Mouse (Mus musculus) spleen, adult 2 months (tissue): ENCODE measurements around the gene Gm42715. TPM values are rescaled to one million over a fixed set of nuclear protein-coding genes. Genes with fewer than 3 reads are reported as not detected.
A peak's percentile ranks its signal among the peaks of the same experiment; 100 is the strongest.
"Not testable (repeated sequence)": the region's sequence is repeated elsewhere in the genome, so short reads cannot be mapped to it uniquely, and the experiment has no call there.

ENCODE experiments used
- DNase-seq, 2 experiments: peaks; one replicate each; pipeline versions ENCODE4 v3.0.0 to v3.0.0-alpha.2; 2012 to 2021; ENCODE audit warnings: low spot score in 2 of 2, low read depth in 1 of 2
- H3K27ac ChIP-seq: fragments of 200-500 bp; 2 replicates; pipeline ENCODE4 v1.5.1; 2012; ENCODE audit warnings: low read length, inconsistent platforms; ENCODE audit not compliant: insufficient read depth
- H3K27me3 ChIP-seq: fragments of 200-500 bp; 2 replicates; pipeline ENCODE4 v1.6.1; 2012; ENCODE audit warnings: mild to moderate bottlenecking, moderate library complexity, low read length, inconsistent platforms; ENCODE audit not compliant: control insufficient read depth, insufficient read depth
- H3K36me3 ChIP-seq: fragments of 200-500 bp; 2 replicates; pipeline ENCODE4 v1.6.1; 2012; ENCODE audit warnings: mild to moderate bottlenecking, low read length, inconsistent platforms; ENCODE audit not compliant: control insufficient read depth, insufficient read depth
- H3K4me1 ChIP-seq: fragments of 200-500 bp; 2 replicates; pipeline ENCODE4 v1.6.1; 2011; ENCODE audit warnings: inconsistent platforms; ENCODE audit not compliant: control insufficient read depth, insufficient read depth, insufficient read length
- H3K4me3 ChIP-seq: fragments of 200-500 bp; 2 replicates; pipeline ENCODE4 v1.5.1; 2011; ENCODE audit warnings: mild to moderate bottlenecking, inconsistent platforms; ENCODE audit not compliant: insufficient read depth, insufficient read length; ENCODE audit errors: extremely low read depth
- CTCF ChIP-seq: fragments of 200-500 bp; IDR thresholded peaks from 2 replicates; pipeline ENCODE4 v1.5.1; 2011; ENCODE audit warnings: mild to moderate bottlenecking, inconsistent platforms; ENCODE audit not compliant: insufficient read depth, insufficient read length, insufficient replicate concordance; ENCODE audit errors: extremely low read depth
- POLR2A ChIP-seq: fragments of 200-500 bp; IDR thresholded peaks from 2 replicates; pipeline ENCODE4 v1.6.1; 2011; ENCODE audit warnings: low read depth, low read length, inconsistent platforms
- WGBS: fragments of 180-500 bp; shearing (Covaris S2); methylation state at CpG from one replicate; pipeline ENCODE4 v1.1.7; 2018; 5-methylcytosine and 5-hydroxymethylcytosine counted together
- polyA plus RNA-seq: library from polyadenylated mRNA; depleted of rRNA; stranded (reverse); fragments of >200 nt; gene quantifications from 2 replicates; pipeline ENCODE4 v1.2.3, GENCODE M21; 2012

Gm42715 gene
- polyA plus RNA-seq, 1 experiment = 14.6 TPM

GRCm38 (mm10) chr7:127497382-127497781 is 22.0 kb upstream of the Gm42715 start:
- TF ChIP-seq CTCF (no peak), POLR2A (no peak)
- no peaks in the 10 kb centered on the region for H3K4me1 ChIP-seq
- H3K36me3 ChIP-seq = no peaks in the 10 kb centered on the region
- WGBS = 89% methylated on average over 2 of the region's 2 CpGs
- H3K27ac ChIP-seq = no peak overlapping the region
- no peak for DNase-seq
- H3K27me3 ChIP-seq = no peaks in the 10 kb centered on the region
- no peak overlapping the region for H3K4me3 ChIP-seq

GRCm38 (mm10) chr7:127498407-127498806 is 21.0 kb upstream of the Gm42715 start:
- DNase-seq = peak in 1 of 2 experiments; percentile 59
- no peak for TF ChIP-seq POLR2A
- TF ChIP-seq CTCF = peak; percentile 44; the same call in 1 of the 2 replicates
- Histone ChIP-seq H3K27me3 (no peaks in the 10 kb centered on the region), H3K4me3 (no peak overlapping the region), H3K4me1 (no peaks in the 10 kb centered on the region), H3K27ac (no peak overlapping the region), H3K36me3 (peaks cover 2% of the 10 kb centered on the region)
- WGBS = 42% methylated on average over 3 of the region's 3 CpGs

DNA sequence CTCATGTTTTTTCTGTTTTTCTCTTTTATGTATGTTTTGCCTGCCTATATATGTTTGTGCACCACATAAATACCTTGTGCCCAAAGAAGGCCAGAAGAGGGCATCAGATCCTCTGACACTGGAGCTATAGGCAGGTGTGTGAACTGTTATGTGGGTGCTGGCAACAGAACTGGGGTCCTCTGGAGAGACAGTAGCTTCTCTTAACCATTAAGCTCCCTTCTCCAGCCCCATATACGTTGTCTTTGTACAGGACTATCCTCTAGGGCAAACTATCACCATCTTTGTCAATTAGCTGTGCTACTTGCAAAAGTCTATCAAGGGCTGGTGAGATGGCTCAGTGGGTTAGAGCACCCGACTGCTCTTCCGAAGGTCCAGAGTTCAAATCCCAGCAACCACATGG is 11.1 kb upstream of the Gm42715 start:
- WGBS = 96% methylated on average over 3 of the region's 3 CpGs
- no peak for TF ChIP-seq CTCF
- no peak for TF ChIP-seq POLR2A
- no peaks in the 10 kb centered on the region; the same call in 1 of the 2 replicates for H3K4me1 ChIP-seq

GRCm38 (mm10) chr7:127509830-127510229 is 9.6 kb upstream of the Gm42715 start:
- H3K36me3 ChIP-seq, H3K4me3 ChIP-seq, DNase-seq, H3K4me1 ChIP-seq, H3K27me3 ChIP-seq, H3K27ac ChIP-seq: not testable (repeated sequence)
- 94% methylated on average over 4 of the region's 4 CpGs for WGBS

More for the DNA sequence above, 11.1 kb upstream of the Gm42715 start:
- Histone ChIP-seq H3K4me3 (no peak overlapping the region), H3K36me3 (peaks cover under 1% of the 10 kb centered on the region; the same call in 1 of the 2 replicates), H3K27me3 (no peaks in the 10 kb centered on the region), H3K27ac (no peak overlapping the region)
- no peak for DNase-seq

- no peak overlapping the region for H3K4me3 ChIP-seq
- TF ChIP-seq CTCF (no peak), POLR2A (no peak)
- H3K27ac ChIP-seq = no peak overlapping the region
- DNase-seq = no peak
- H3K36me3 ChIP-seq = peaks cover 7% of the 10 kb centered on the region
- WGBS = 53% methylated on average over 8 of the region's 8 CpGs
- H3K4me1 ChIP-seq = no peaks in the 10 kb centered on the region; the same call in 1 of the 2 replicates
- no peaks in the 10 kb centered on the region for H3K27me3 ChIP-seq
Measured at GRCm38 (mm10) chr7:127511241-127511640, 8.1 kb upstream of the Gm42715 start.

GRCm38 (mm10) chr7:127511808-127512230 is 7.6 kb upstream of the Gm42715 start, which contains the start of gene Srcap:
Gene Srcap, plus strand, starts transcription at chr7:127511983.
- peak; percentile 94 to 96 for DNase-seq
- Histone ChIP-seq H3K4me1 (no peaks in the 10 kb centered on the region; the same call in 1 of the 2 replicates), H3K27ac (peak within 1 kb of the TSS; percentile 99), H3K4me3 (peak within 1 kb of the TSS; percentile 88), H3K36me3 (peaks cover 9% of the 10 kb centered on the region), H3K27me3 (no peaks in the 10 kb centered on the region)
- under 1% methylated on average over 37 of the region's 37 CpGs for WGBS
- peak; percentile 82 for TF ChIP-seq POLR2A
- no peak for TF ChIP-seq CTCF

DNA sequence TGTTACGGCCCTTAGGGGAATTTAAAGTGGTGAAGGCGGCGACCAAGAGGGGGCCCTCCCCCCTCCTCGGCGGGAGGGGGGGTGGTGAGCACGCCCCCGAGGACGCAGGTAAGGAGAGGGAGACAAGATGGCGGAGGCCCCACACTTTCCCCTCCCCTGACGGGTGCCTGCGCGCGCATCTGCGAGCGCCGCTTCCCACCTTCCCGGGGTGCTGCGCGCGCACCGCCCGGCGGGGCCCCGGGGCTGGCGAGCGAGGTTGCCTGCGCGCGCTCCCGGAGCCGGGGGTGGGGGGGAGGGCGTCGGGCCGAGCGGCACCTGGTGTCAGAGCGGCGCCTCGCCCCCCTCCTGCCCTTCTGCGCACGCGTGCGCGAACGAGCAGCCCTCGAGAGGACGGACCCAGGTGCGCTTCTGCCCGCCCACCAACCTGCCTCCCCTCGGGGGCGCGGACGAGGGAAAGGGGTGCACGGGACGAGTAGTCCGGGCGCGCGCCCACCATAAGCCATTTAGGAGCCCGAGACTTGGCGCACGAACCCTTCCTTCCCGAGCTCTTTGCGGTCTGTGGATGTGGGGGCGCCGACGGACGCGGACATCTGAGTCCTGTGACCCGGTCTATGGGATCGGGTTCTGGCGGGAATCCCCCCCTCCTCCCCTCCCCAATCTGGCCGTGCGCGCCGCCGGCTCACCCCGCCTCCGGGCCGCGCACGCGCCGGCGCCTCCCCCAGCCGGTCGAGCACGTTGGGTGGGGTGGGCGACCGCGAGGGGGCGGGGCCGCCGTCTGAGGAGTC is 7.0 kb upstream of the Gm42715 start:
- Histone ChIP-seq H3K4me1 (no peaks in the 10 kb centered on the region; the same call in 1 of the 2 replicates), H3K4me3 (peak overlapping the region; percentile 88), H3K27ac (peak overlapping the region; percentile 99), H3K27me3 (no peaks in the 10 kb centered on the region), H3K36me3 (peaks cover 11% of the 10 kb centered on the region)
- under 1% methylated on average over 49 of the region's 93 CpGs for WGBS
- TF ChIP-seq POLR2A = no peak; the same call in 1 of the 2 replicates
- no peak for TF ChIP-seq CTCF
- peak; percentile 85 to 87 for DNase-seq
